Mouse (Mus musculus) gastrocnemius, postnatal 10 days (tissue): ENCODE measurements around the gene Mybpc1. TPM values are rescaled to one million over a fixed set of nuclear protein-coding genes. Genes with fewer than 3 reads are reported as not detected.
A peak's percentile ranks its signal among the peaks of the same experiment; 100 is the strongest.

ENCODE experiments used
- DNase-seq: peaks from one replicate; pipeline ENCODE4 v3.0.0; 2021; ENCODE audit warnings: mixed read lengths
- long read RNA-seq, 2 experiments: library from polyadenylated mRNA; stranded (forward); transcript quantifications; one replicate each; pipeline ENCODE4 v2.0.0; 2021
- total RNA-seq, 2 experiments: library from RNA; stranded (reverse); gene quantifications; 2 replicates each; pipeline ENCODE4 v1.2.3; 2021

Mybpc1 gene
- total RNA-seq, result 1,000 to 10,000 TPM; 1,127 to 1,330 TPM
- long read RNA-seq, experiment 1, transcript Mybpc1-202 (29 exons, 3,922 nt), result major isoform, 601 of 2,610 reads
- long read RNA-seq, experiment 1, transcript Mybpc1-201 (29 exons, 3,752 nt), result minor isoform, 6 of 2,610 reads
- long read RNA-seq, experiment 1, partial matches to known transcripts, result 173 of 2,610 reads
- long read RNA-seq, experiment 1, other reads (novel, unspliced or antisense), result 1,830 of 2,610 reads
- long read RNA-seq, experiment 2, transcript Mybpc1-202 (29 exons, 3,922 nt), result major isoform, 245 of 1,731 reads
- long read RNA-seq, experiment 2, partial matches to known transcripts, result 125 of 1,731 reads
- long read RNA-seq, experiment 2, other reads (novel, unspliced or antisense), result 1,360 of 1,731 reads

- peak; percentile 41 for DNase-seq
These were observed at the start of gene Mybpc1 for GRCm38 (mm10) chr10:88604943-88605342. Gene Mybpc1 (minus strand): TSS chr10:88605152.

GRCm38 (mm10) chr10:88645448-88645847 lies 40.5 kb upstream of the Mybpc1 start:
- peak; percentile 24 for DNase-seq

GRCm38 (mm10) chr10:88631330-88631953 lies 26.5 kb upstream of the Mybpc1 start:
- DNase-seq, result no peak

- no peak for DNase-seq
These were observed 25.8 kb upstream of the Mybpc1 start for GRCm38 (mm10) chr10:88630663-88631329.

- DNase-seq, result no peak
These were observed 22.1 kb upstream of the Mybpc1 start for GRCm38 (mm10) chr10:88627052-88627451.

GRCm38 (mm10) chr10:88626176-88626575 lies 21.2 kb upstream of the Mybpc1 start:
- no peak for DNase-seq

- DNase-seq, result no peak
These were observed 19.3 kb upstream of the Mybpc1 start for GRCm38 (mm10) chr10:88624300-88624699.

- DNase-seq, result no peak
These were observed 17.7 kb upstream of the Mybpc1 start for GRCm38 (mm10) chr10:88622624-88623023.

GRCm38 (mm10) chr10:88620809-88621208 lies 15.9 kb upstream of the Mybpc1 start:
- DNase-seq, result no peak

- no peak for DNase-seq
These were observed 8.1 kb upstream of the Mybpc1 start for GRCm38 (mm10) chr10:88613051-88613450.

- DNase-seq, result no peak
These were observed 1.7 kb upstream of the Mybpc1 start for GRCm38 (mm10) chr10:88606686-88607085.

- DNase-seq, result no peak
These were observed 1.1 kb upstream of the Mybpc1 start for GRCm38 (mm10) chr10:88606065-88606464.

GRCm38 (mm10) chr10:88603773-88604172 lies 1.2 kb downstream of the Mybpc1 start:
- DNase-seq, result no peak

GRCm38 (mm10) chr10:88603256-88603655 lies 1.7 kb downstream of the Mybpc1 start:
- no peak for DNase-seq

- no peak for DNase-seq
These were observed 4.4 kb downstream of the Mybpc1 start for GRCm38 (mm10) chr10:88600591-88600990.

- no peak for DNase-seq
These were observed 12.6 kb downstream of the Mybpc1 start for GRCm38 (mm10) chr10:88592316-88592715.

- DNase-seq, result peak; percentile 77
These were observed 13.9 kb downstream of the Mybpc1 start for GRCm38 (mm10) chr10:88591042-88591441.

GRCm38 (mm10) chr10:88584469-88584868 lies 20.5 kb downstream of the Mybpc1 start:
- no peak for DNase-seq

GRCm38 (mm10) chr10:88580786-88581185 lies 24.2 kb downstream of the Mybpc1 start:
- no peak for DNase-seq

GRCm38 (mm10) chr10:88578651-88579050 lies 26.3 kb downstream of the Mybpc1 start:
- DNase-seq, result no peak

GRCm38 (mm10) chr10:88574115-88574635 lies 30.8 kb downstream of the Mybpc1 start:
- DNase-seq, result no peak

GRCm38 (mm10) chr10:88572123-88572522 lies 32.8 kb downstream of the Mybpc1 start:
- DNase-seq, result no peak

GRCm38 (mm10) chr10:88557046-88557445 lies 47.9 kb downstream of the Mybpc1 start:
- no peak for DNase-seq
